Mouse (Mus musculus) hindbrain, embryonic 14.5 days (tissue): ENCODE data around the gene Xndc1. TPM values are rescaled to one million over a fixed set of nuclear protein-coding genes. Genes with fewer than 3 reads are reported as not detected.
"Not testable (repeated sequence)": the region's sequence is repeated elsewhere in the genome, so short reads cannot be mapped to it uniquely, and the experiment has no call there.

Experiments
- ATAC-seq: fragments of 200-750 bp; cut with Nextera tagmentation; 2 replicates; pipeline ENCODE4 v1.8.0; 2017; ENCODE audit warnings: moderate number of reproducible peaks, mild to moderate bottlenecking, moderate TSS enrichment, moderate library complexity; ENCODE audit not compliant: low FRiP score
- DNase-seq: peaks from one replicate; pipeline ENCODE4 v3.0.0-alpha.2; 2015; ENCODE audit warnings: low spot score
- H3K27ac ChIP-seq: fragments of 300-500 bp; sonication (generic); 2 replicates; pipeline ENCODE4 v1.5.1; 2014; ENCODE audit warnings: mild to moderate bottlenecking, moderate library complexity
- H3K27me3 ChIP-seq: fragments of 300-500 bp; sonication (generic); 2 replicates; pipeline ENCODE4 v1.6.1; 2014; ENCODE audit warnings: mild to moderate bottlenecking, low read length, mixed read lengths; ENCODE audit not compliant: control insufficient read depth, insufficient read depth
- H3K36me3 ChIP-seq: fragments of 300-500 bp; sonication (generic); replicated peaks from 2 replicates; pipeline ENCODE4 v1.6.1; 2014; ENCODE audit not compliant: control insufficient read depth, insufficient read depth
- H3K4me1 ChIP-seq: fragments of 300-500 bp; sonication (generic); replicated peaks from 2 replicates; pipeline ENCODE4 v1.6.1; 2014; ENCODE audit warnings: antibody characterized with exemption, low read length, mixed read lengths; ENCODE audit not compliant: control insufficient read depth, insufficient read depth
- H3K4me2 ChIP-seq: fragments of 300-500 bp; sonication (generic); replicated peaks from 2 replicates; pipeline ENCODE4 v1.6.1; 2014; ENCODE audit warnings: mild to moderate bottlenecking, moderate library complexity
- H3K4me3 ChIP-seq: fragments of 300-500 bp; sonication (generic); replicated peaks from 2 replicates; pipeline ENCODE4 v1.5.1; 2014; ENCODE audit warnings: mild to moderate bottlenecking, low read length
- H3K9ac ChIP-seq: fragments of 300-500 bp; sonication (generic); 2 replicates; pipeline ENCODE4 v1.6.1; 2014
- H3K9me3 ChIP-seq: fragments of 300-500 bp; sonication (generic); 2 replicates; pipeline ENCODE4 v1.6.1; 2016; ENCODE audit warnings: low read length; ENCODE audit not compliant: control insufficient read depth
- WGBS: fragments of 180-500 bp; shearing (Covaris S2); extraction: QIAGEN DNeasy Blood & Tissue Kit; methylation state at CpG from one replicate; pipeline ENCODE4 v1.1.7; 2014; 5-methylcytosine and 5-hydroxymethylcytosine counted together
- polyA plus RNA-seq: library from polyadenylated mRNA; unstranded; fragments of >200 nt; fragmentation: Nextera tagmentation; extraction: Ambion mirVana; gene quantifications from 2 replicates; pipeline ENCODE4 v1.2.1, GENCODE M21; 2014

Xndc1 gene
- polyA plus RNA-seq, result 18.4 and 19.0 TPM in 2 replicates

DNA sequence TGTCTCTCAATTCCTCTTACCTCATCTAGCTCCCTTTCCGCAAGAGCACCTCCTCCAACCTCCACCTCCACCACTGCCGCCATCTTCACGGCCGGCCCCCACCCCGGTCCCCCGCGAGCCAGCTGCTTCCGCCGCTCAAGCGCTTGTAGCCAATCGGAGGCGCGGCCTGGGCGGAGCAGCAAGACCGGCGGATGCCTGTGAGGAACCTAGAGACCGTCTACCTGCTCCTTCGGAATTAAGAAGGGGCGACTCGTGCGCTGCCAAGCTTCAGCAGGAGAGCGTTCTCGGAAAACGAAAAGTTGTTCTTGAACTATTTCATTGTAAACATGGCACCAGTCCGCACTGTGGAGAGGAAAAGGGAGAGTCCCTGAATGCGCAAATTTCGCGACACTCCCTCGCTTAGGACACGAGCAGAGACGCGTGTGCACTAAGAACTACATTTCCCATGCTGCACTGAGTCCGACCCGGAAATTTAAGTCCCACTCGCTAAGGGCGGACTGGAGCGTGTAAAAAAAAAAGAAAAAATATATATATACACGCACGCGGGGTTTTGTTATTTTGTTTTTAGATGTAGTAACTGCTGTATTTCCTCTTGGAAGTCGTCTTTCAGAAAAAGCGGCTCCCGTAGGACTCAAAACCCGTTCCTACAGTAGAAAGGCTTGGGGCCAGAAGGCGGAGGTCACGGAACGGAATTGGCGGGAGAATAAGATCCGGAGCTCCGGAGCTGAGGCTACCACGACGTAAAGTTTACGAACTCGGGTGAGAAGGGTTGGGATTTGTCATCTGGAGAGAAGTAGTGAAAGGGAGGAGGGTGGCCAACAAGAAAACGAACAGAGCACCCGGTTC is at the start of gene Xndc1, which contains the start of the genes Rnf121 and Xntrpc:
Gene Xndc1 (plus strand): TSS at position 466 of the 846 bp plus-strand sequence.
Gene Rnf121 (minus strand): TSS at position 424 of the 846 bp plus-strand sequence.
Gene Xntrpc (plus strand): TSS at position 668 of the 846 bp plus-strand sequence.
- DNase-seq (peak; percentile 88), ATAC-seq (peak; percentile 99)
- Histone ChIP-seq H3K27ac (peak within 1 kb of the TSS; percentile 83), H3K36me3 (no peaks in the 10 kb centered on the region), H3K9ac (peak within 1 kb of the TSS; percentile 70), H3K4me2 (peak within 1 kb of the TSS; percentile 75), H3K4me1 (peaks cover 22% of the 10 kb centered on the region), H3K27me3 (no peaks in the 10 kb centered on the region), H3K9me3 (no peaks in the 10 kb centered on the region), H3K4me3 (peak within 1 kb of the TSS; percentile 65)
- under 1% methylated on average over 56 of the region's 56 CpGs for WGBS

GRCm38 (mm10) chr7:102016936-102017335 is 48.4 kb upstream of the Xndc1 start:
- no peak for ATAC-seq
- 85% methylated on average over 4 of the region's 4 CpGs for WGBS
- H3K36me3 ChIP-seq, result peaks cover 98% of the 10 kb centered on the region

GRCm38 (mm10) chr7:102017452-102017851 is 47.9 kb upstream of the Xndc1 start:
- Histone ChIP-seq H3K4me1 (no peaks in the 10 kb centered on the region), H3K27ac (no peak overlapping the region), H3K4me3 (no peak overlapping the region), H3K27me3 (no peaks in the 10 kb centered on the region), H3K4me2 (no peak overlapping the region), H3K9ac (no peak overlapping the region), H3K36me3 (peaks cover 98% of the 10 kb centered on the region), H3K9me3 (no peaks in the 10 kb centered on the region)
- DNase-seq, result no peak
- no peak for ATAC-seq
- 92% methylated on average over 5 of the region's 5 CpGs for WGBS

More at GRCm38 (mm10) chr7:102016936-102017335, 48.4 kb upstream of the Xndc1 start:
- Histone ChIP-seq H3K27ac (no peak overlapping the region), H3K9ac (no peak overlapping the region), H3K4me2 (no peak overlapping the region), H3K4me3 (no peak overlapping the region), H3K4me1 (no peaks in the 10 kb centered on the region), H3K9me3 (no peaks in the 10 kb centered on the region), H3K27me3 (no peaks in the 10 kb centered on the region)
- no peak for DNase-seq

GRCm38 (mm10) chr7:102018034-102018433 is 47.3 kb upstream of the Xndc1 start:
- no peaks in the 10 kb centered on the region for H3K9me3 ChIP-seq
- no peak for DNase-seq
- ATAC-seq, result no peak
- no peaks in the 10 kb centered on the region for H3K27me3 ChIP-seq
- H3K4me3 ChIP-seq, result no peak overlapping the region
- no peak overlapping the region for H3K27ac ChIP-seq
- H3K36me3 ChIP-seq, result peaks cover 98% of the 10 kb centered on the region
- 80% methylated on average over 7 of the region's 7 CpGs for WGBS
- no peak overlapping the region for H3K4me2 ChIP-seq
- no peaks in the 10 kb centered on the region for H3K4me1 ChIP-seq
- no peak overlapping the region for H3K9ac ChIP-seq

- H3K27ac ChIP-seq, result no peak within 1 kb of the TSS
- WGBS, result 94% methylated on average over 3 of the region's 3 CpGs
- DNase-seq, result no peak
- H3K4me2 ChIP-seq, result no peak within 1 kb of the TSS
- no peaks in the 10 kb centered on the region for H3K27me3 ChIP-seq
- H3K4me3 ChIP-seq, result no peak within 1 kb of the TSS
- H3K4me1 ChIP-seq, result no peaks in the 10 kb centered on the region
- ATAC-seq, result no peak
- peaks cover 98% of the 10 kb centered on the region for H3K36me3 ChIP-seq
- H3K9me3 ChIP-seq, result no peaks in the 10 kb centered on the region
- H3K9ac ChIP-seq, result no peak within 1 kb of the TSS
Measured at GRCm38 (mm10) chr7:102018590-102018989, 46.7 kb upstream of the Xndc1 start, which contains the start of gene Il18bp. Gene Il18bp, minus strand, starts transcription at chr7:102018690.

- H3K9me3 ChIP-seq, result no peaks in the 10 kb centered on the region
- no peaks in the 10 kb centered on the region for H3K27me3 ChIP-seq
- 64% methylated on average over 3 of the region's 3 CpGs for WGBS
- no peak overlapping the region for H3K9ac ChIP-seq
- no peak overlapping the region for H3K4me3 ChIP-seq
- H3K36me3 ChIP-seq, result peaks cover 95% of the 10 kb centered on the region
- ATAC-seq, result no peak
- H3K27ac ChIP-seq, result no peak overlapping the region
- DNase-seq, result no peak
- H3K4me1 ChIP-seq, result no peaks in the 10 kb centered on the region
- H3K4me2 ChIP-seq, result no peak overlapping the region
Measured at GRCm38 (mm10) chr7:102019362-102019761, 45.9 kb upstream of the Xndc1 start.

DNA sequence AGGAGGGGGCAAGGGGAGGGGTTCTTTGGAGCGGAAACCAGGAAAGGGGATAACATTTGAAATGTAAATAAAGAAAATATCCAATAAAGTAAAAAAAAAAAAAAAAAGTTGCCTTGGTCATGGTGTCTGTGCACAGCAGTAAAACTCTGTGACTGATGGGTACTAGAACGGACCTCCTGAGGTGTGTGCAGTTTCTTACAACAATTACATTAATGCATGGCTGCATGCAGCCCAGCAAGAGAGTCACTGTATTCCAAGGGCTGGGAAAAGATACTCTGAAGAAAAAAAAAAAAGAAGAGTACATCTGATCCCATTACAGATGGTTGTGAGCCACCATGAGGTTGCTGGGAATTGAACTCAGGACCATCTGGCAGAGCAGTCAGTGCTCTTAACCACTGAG is 44.4 kb upstream of the Xndc1 start:
- H3K9me3 ChIP-seq, H3K27ac ChIP-seq, H3K27me3 ChIP-seq, H3K9ac ChIP-seq, ATAC-seq, DNase-seq, H3K4me2 ChIP-seq, H3K4me3 ChIP-seq, H3K4me1 ChIP-seq: not testable (repeated sequence)
- WGBS, result 84% methylated on average over 2 of the region's 2 CpGs
- H3K36me3 ChIP-seq, result peaks cover 85% of the 10 kb centered on the region

DNA sequence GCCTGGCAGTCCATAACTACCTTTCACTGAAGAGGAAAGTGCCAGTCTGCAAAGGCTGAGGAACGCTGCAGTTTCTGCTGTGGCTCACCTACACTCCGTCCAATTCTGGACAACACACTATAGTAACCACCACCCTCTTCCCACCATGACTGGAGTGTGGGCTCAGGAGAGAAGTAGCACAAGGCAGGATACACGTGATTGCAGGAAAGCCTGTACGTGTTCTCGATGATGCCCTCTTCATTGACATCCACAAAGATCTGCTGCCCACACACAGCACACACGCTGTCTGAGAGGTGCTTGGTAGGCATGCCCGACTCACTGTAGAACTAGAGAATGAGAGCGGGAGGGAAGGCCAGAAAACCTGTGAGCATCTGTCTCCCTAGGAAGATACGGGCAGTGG is 41.5 kb upstream of the Xndc1 start:
- no peak overlapping the region for H3K4me2 ChIP-seq
- H3K4me1 ChIP-seq, result no peaks in the 10 kb centered on the region
- no peaks in the 10 kb centered on the region for H3K27me3 ChIP-seq
- peaks cover 77% of the 10 kb centered on the region for H3K36me3 ChIP-seq
- H3K27ac ChIP-seq, result no peak overlapping the region
- WGBS, result 97% methylated on average over 9 of the region's 9 CpGs
- no peak for DNase-seq
- no peak for ATAC-seq
- H3K9me3 ChIP-seq, result no peaks in the 10 kb centered on the region
- H3K9ac ChIP-seq, result no peak overlapping the region
- no peak overlapping the region for H3K4me3 ChIP-seq

DNA sequence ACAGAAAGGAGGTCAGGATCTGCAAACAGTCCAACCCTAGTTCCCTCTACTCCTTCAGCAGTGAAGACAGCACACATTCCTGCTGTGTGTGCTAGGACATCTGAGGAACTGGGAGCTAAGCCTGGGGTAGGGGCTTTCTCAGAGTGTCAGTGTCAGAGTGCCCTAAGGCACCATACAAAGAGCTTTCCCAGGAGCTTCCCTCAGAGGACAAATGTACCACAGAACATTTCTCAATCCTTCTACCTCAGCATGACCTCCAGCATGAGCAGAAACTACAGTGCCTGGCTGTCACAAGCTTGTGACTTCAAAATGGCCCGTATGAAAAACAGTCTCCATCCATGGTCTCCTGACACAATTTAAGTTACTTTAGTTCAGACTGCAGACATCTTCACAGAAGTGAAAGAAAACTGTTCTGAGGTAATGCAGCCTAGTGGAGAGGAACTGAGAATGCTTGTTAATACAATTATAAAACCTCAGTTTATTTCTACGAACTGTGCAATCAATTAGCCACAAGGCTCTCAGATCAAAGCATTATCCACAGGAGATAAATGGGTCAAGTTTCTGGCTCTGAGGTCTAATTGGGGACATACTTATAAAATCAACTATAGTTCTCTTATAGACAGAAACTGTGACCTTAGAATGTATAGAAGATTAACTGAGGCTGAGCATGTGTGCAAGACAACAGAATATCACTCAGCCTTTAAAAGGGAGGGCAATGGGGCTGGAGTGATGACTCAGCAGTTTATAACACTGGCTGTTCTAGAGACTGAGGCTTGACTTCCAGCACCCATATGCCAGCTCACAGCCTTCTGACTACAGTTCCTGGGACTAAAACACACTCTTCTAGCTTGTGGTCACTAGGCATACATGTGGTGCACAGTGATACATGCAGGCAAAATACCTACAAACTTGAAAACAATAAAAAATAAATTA is 39.9 kb upstream of the Xndc1 start:
- WGBS, result 88% methylated on average over 2 of the region's 2 CpGs
- Histone ChIP-seq H3K36me3 (peaks cover 74% of the 10 kb centered on the region), H3K9me3 (no peaks in the 10 kb centered on the region), H3K27me3 (no peaks in the 10 kb centered on the region), H3K9ac (no peak overlapping the region), H3K4me3 (no peak overlapping the region), H3K4me1 (no peaks in the 10 kb centered on the region), H3K4me2 (no peak overlapping the region), H3K27ac (no peak overlapping the region)
- DNase-seq (no peak), ATAC-seq (no peak)
